ENCODE assay signal across 11 mouse cellular contexts in genomic region chrX:13705051-13705450, GRCm38 (mm10). TPM values are rescaled to one million over a fixed set of nuclear protein-coding genes. Genes with fewer than 3 reads are reported as not detected.
DNase-seq lines count a peak whose midpoint lies in the region; ATAC-seq and TF ChIP-seq lines count a peak whose summit lies in the region.
"Had no signal": no experiment of that assay in that cellular context is flagged by ENCODE, and none has a peak within 500 bp of the region (broad histone marks: within the 10 kb centered on the region; RNA-seq: fewer than 3 reads in every experiment).

No protein-coding gene starts in this region.

- H3K4me2 ChIP-seq in hindbrain, postnatal 0 days (ENCODE audit: low read depth, low read length), result no peak overlapping the region
- no peak overlapping the region for H3K4me2 ChIP-seq in limb, embryonic 15.5 days
- H3K4me2 ChIP-seq: midbrain, embryonic 12.5 days had no signal

- no peak for ATAC-seq in hindbrain, postnatal 0 days
- peak; percentile 78; the same call in 1 of the 2 replicates for ATAC-seq in limb, embryonic 15.5 days (ENCODE audit: insufficient number of reproducible peaks, low FRiP score, low TSS enrichment, low read depth)
- ATAC-seq: intestine, postnatal 0 days had no signal

- no peak overlapping the region for H3K27ac ChIP-seq in hindbrain, postnatal 0 days
- no peak overlapping the region for H3K27ac ChIP-seq in hindbrain, embryonic 10.5 days
- no peak overlapping the region for H3K27ac ChIP-seq in limb, embryonic 15.5 days
- H3K27ac ChIP-seq: midbrain, embryonic 12.5 days had no signal

- TF ChIP-seq CTCF in hindbrain, postnatal 0 days (IDR thresholded peaks at IDR 0.05; ENCODE audit: low read depth), result no peak

- no peaks in the 10 kb centered on the region for H3K4me1 ChIP-seq in hindbrain, postnatal 0 days (ENCODE audit: insufficient read depth, low read length)
- no peaks in the 10 kb centered on the region for H3K4me1 ChIP-seq in hindbrain, embryonic 10.5 days (replicated peaks)
- no peaks in the 10 kb centered on the region for H3K4me1 ChIP-seq in limb, embryonic 15.5 days
- H3K4me1 ChIP-seq: midbrain, embryonic 12.5 days had no signal

- no peak overlapping the region for H3K9ac ChIP-seq in hindbrain, postnatal 0 days (replicated peaks; ENCODE audit: low read length)
- H3K9ac ChIP-seq in limb, embryonic 15.5 days, result no peak overlapping the region
- H3K9ac ChIP-seq: midbrain, embryonic 12.5 days had no signal

- H3K4me3 ChIP-seq in hindbrain, postnatal 0 days (ENCODE audit: low read length), result no peak overlapping the region
- no peak overlapping the region for H3K4me3 ChIP-seq in hindbrain, embryonic 10.5 days
- H3K4me3 ChIP-seq in limb, embryonic 15.5 days, result no peak overlapping the region
- H3K4me3 ChIP-seq: midbrain, embryonic 12.5 days had no signal

- no peaks in the 10 kb centered on the region for H3K9me3 ChIP-seq in hindbrain, postnatal 0 days (ENCODE audit: low read length)
- no peaks in the 10 kb centered on the region for H3K9me3 ChIP-seq in hindbrain, embryonic 10.5 days
- H3K9me3 ChIP-seq in limb, embryonic 15.5 days, result no peaks in the 10 kb centered on the region
- H3K9me3 ChIP-seq: midbrain, embryonic 12.5 days had no signal

- peak; percentile 6 for DNase-seq in adrenal gland, adult 2 months
- no peak for DNase-seq in adrenal gland, postnatal 25 days
- DNase-seq in hindbrain, postnatal 0 days (ENCODE audit: low spot score), result peak; percentile 15
- no peak for DNase-seq in hindbrain, embryonic 10.5 days (ENCODE audit: low spot score)
- peak; percentile 49 for DNase-seq in adipocyte (ENCODE audit: low spot score)
- DNase-seq in thymus, postnatal 14 days, result no peak
- no peak for DNase-seq in thymus, postnatal 10 days (ENCODE audit: low spot score in 2 of 2)

- no peaks in the 10 kb centered on the region for H3K36me3 ChIP-seq in hindbrain, postnatal 0 days (ENCODE audit: insufficient read depth, low read length)
- H3K36me3 ChIP-seq in hindbrain, embryonic 10.5 days, result no peaks in the 10 kb centered on the region
- no peaks in the 10 kb centered on the region for H3K36me3 ChIP-seq in limb, embryonic 15.5 days
- H3K36me3 ChIP-seq: midbrain, embryonic 12.5 days had no signal

- WGBS in hindbrain, postnatal 0 days, result 48% methylated on average over 2 of the region's 2 CpGs
- 70% methylated on average over 2 of the region's 2 CpGs for WGBS in hindbrain, embryonic 10.5 days
- 21% methylated on average over 2 of the region's 2 CpGs for WGBS in limb, embryonic 15.5 days

- no peaks in the 10 kb centered on the region for H3K27me3 ChIP-seq in hindbrain, postnatal 0 days (ENCODE audit: insufficient read depth, low read length)
- H3K27me3 ChIP-seq in hindbrain, embryonic 10.5 days (ENCODE audit: insufficient read depth, poor library complexity, severe bottlenecking), result no peaks in the 10 kb centered on the region
- no peaks in the 10 kb centered on the region for H3K27me3 ChIP-seq in limb, embryonic 15.5 days
- H3K27me3 ChIP-seq: midbrain, embryonic 12.5 days had no signal

RNA-seq across cellular contexts. Expression of gene Gpr82, which starts 43.9 kb away (rescaled TPM):
- not detected for total RNA-seq in adrenal gland, adult 2 months (2021)
- not detected in 2 replicates for polyA plus RNA-seq in adrenal gland, adult 2 months (2012; rRNA removed)
- not detected in 2 replicates for total RNA-seq in adrenal gland, postnatal 25 days (2021)
- total RNA-seq in hindbrain, postnatal 0 days (2014; rRNA removed), result not detected in 2 replicates
- polyA plus RNA-seq in hindbrain, postnatal 0 days (2015; fragmentation: Nextera tagmentation; extraction: Ambion mirVana), result 0.36 and 0.40 TPM in 2 replicates
- 0.26 and 0.52 TPM in 2 replicates for polyA plus RNA-seq in hindbrain, embryonic 10.5 days (2016; fragmentation: Nextera tagmentation; extraction: Ambion mirVana)
- 0.36 and 0.41 TPM in 2 replicates for polyA plus RNA-seq in limb, embryonic 15.5 days (2015; fragmentation: Nextera tagmentation; extraction: Ambion mirVana)
- total RNA-seq: common myeloid progenitor, adult 5-6 weeks had no signal

Comparison
In these comparisons a context has a peak if more than half of its experiments do, and no peak if none do; other contexts are left out.
1. DNase-seq: peak in adrenal gland, adult 2 months (single experiment), hindbrain, postnatal 0 days (single experiment) and adipocyte (single experiment); none in adrenal gland, postnatal 25 days (single experiment), hindbrain, embryonic 10.5 days (single experiment), thymus, postnatal 14 days (single experiment) and thymus, postnatal 10 days (0 of 2).